Mouse (Mus musculus): ENCODE measurements at regions not wholly inside any gene's neighbourhood (a gene's known extent, or its start where the extent isn't known, plus 50 kb on each side); places are given as distances from the start of the nearest gene placed in this dataset.

GRCm38 (mm10) chr6:59899808-59900207 lies 473.7 kb upstream of the Gprin3 start:
- DNase-seq (ENCODE audit: low read depth, low spot score) = peak; percentile 75
- H3K36me3 ChIP-seq (ENCODE audit: control insufficient read depth in 1 of 2, insufficient read depth in 2 of 2, low read length in 2 of 2) = no peaks in the 10 kb centered on the region
- no peaks in the 10 kb centered on the region for H3K4me1 ChIP-seq (ENCODE audit: control insufficient read depth in 1 of 2, insufficient read depth in 2 of 2, low read length in 2 of 2)
- H3K9me3 ChIP-seq (replicated peaks; ENCODE audit: insufficient read depth, low read length) = no peaks in the 10 kb centered on the region
- H3K27me3 ChIP-seq (ENCODE audit: control insufficient read depth in 1 of 2, insufficient read depth in 2 of 2, low read length in 2 of 2) = no peaks in the 10 kb centered on the region; a peak in 1 of 4 replicates
- H3K9ac ChIP-seq (ENCODE audit: control insufficient read depth, low read depth, low read length, poor library complexity, severe bottlenecking) = no peak overlapping the region
- no peak overlapping the region for H3K27ac ChIP-seq (ENCODE audit: control insufficient read depth, low read depth, low read length)
- H3K79me2 ChIP-seq (ENCODE audit: control insufficient read depth, insufficient read depth, low read length, poor library complexity) = no peaks in the 10 kb centered on the region
- no peak for TF ChIP-seq MYC (IDR thresholded peaks at IDR 0.05; ENCODE audit: low read depth, low read length)
- TF ChIP-seq GABPA (IDR thresholded peaks at IDR 0.05; ENCODE audit: low read depth, low read length) = no peak
- peak; percentile 15; the same call in 1 of the 2 replicates for TF ChIP-seq ELF1 (IDR thresholded peaks at IDR 0.05; ENCODE audit: low read depth, low read length)
- no peak for TF ChIP-seq UBTF (IDR thresholded peaks at IDR 0.05; ENCODE audit: borderline replicate concordance, insufficient read depth, low read depth, low read length)
- no peak for TF ChIP-seq ZNF384 (IDR thresholded peaks at IDR 0.05; ENCODE audit: low read depth, low read length)
- TF ChIP-seq GATA1 (IDR thresholded peaks at IDR 0.05; ENCODE audit: low read depth, low read length) = peak; percentile 47
- no peak for TF ChIP-seq POLR2AphosphoS5 (IDR thresholded peaks at IDR 0.05; ENCODE audit: borderline replicate concordance, low read depth, low read length)
- no peak for TF ChIP-seq MXI1 (IDR thresholded peaks at IDR 0.05; ENCODE audit: low read depth, low read length)
- TF ChIP-seq POLR2A (IDR thresholded peaks at IDR 0.05; ENCODE audit: control insufficient read depth in 1 of 2, insufficient read depth in 1 of 2, low read depth in 1 of 2, low read length in 2 of 2, poor library complexity in 1 of 2) = no peak
- no peak for TF ChIP-seq E2F4 (IDR thresholded peaks at IDR 0.05; ENCODE audit: borderline replicate concordance, low read depth, low read length)
- TF ChIP-seq NRF1 (IDR thresholded peaks at IDR 0.05; ENCODE audit: insufficient read depth, low read depth, low read length, poor library complexity, severe bottlenecking) = no peak
- TF ChIP-seq EP300 (IDR thresholded peaks at IDR 0.05; ENCODE audit: low read depth in 1 of 2, low read length in 2 of 2) = peak in 1 of 2 experiments; percentile 55; a peak in 2 of 4 replicates
- TF ChIP-seq TCF12 (IDR thresholded peaks at IDR 0.05; ENCODE audit: low read depth, low read length) = no peak
- TF ChIP-seq CHD1 (IDR thresholded peaks at IDR 0.05; ENCODE audit: low read depth, low read length) = no peak
- TF ChIP-seq ZKSCAN1 (IDR thresholded peaks at IDR 0.05; ENCODE audit: low read depth, low read length) = no peak
- TF ChIP-seq SMC3 (IDR thresholded peaks at IDR 0.05; ENCODE audit: low read depth, low read length) = no peak
- TF ChIP-seq SIN3A (IDR thresholded peaks at IDR 0.05; ENCODE audit: low read length) = no peak
- no peak for TF ChIP-seq ETS1 (IDR thresholded peaks at IDR 0.05; ENCODE audit: low read depth, low read length)
- H3K4me3 ChIP-seq (ENCODE audit: control insufficient read depth in 1 of 2, insufficient read depth in 1 of 2, low read depth in 2 of 2, low read length in 2 of 2) = no peak overlapping the region

All from MEL (cell line).